Mouse (Mus musculus): ENCODE data around the gene Gcnt1. TPM values are rescaled to one million over a fixed set of nuclear protein-coding genes. Genes with fewer than 3 reads are reported as not detected.

Gene Gcnt1
- polyA plus RNA-seq, 1 experiment: 9.3 TPM

GRCm38 (mm10) chr19:17334644-17335333 is 37.9 kb downstream of the Gcnt1 start:
- Histone ChIP-seq H3K27ac (ENCODE audit: insufficient read depth, low read length) (peak overlapping the region; percentile 56), H3K4me1 (ENCODE audit: control insufficient read depth, insufficient read depth, insufficient read length) (peaks cover 16% of the 10 kb centered on the region; the same call in 1 of the 2 replicates), H3K27me3 (ENCODE audit: control insufficient read depth, insufficient read depth, low read length) (no peaks in the 10 kb centered on the region), H3K4me3 (ENCODE audit: extremely low read depth, insufficient read depth, insufficient read length) (no peak overlapping the region), H3K36me3 (ENCODE audit: control insufficient read depth, insufficient read depth, low read length) (peaks cover 21% of the 10 kb centered on the region)
- WGBS: 68% methylated on average over 12 of the region's 12 CpGs
- no peak for TF ChIP-seq CTCF (IDR thresholded peaks at IDR 0.05; ENCODE audit: extremely low read depth, insufficient read depth, insufficient read length, insufficient replicate concordance)
- no peak for TF ChIP-seq POLR2A (IDR thresholded peaks at IDR 0.05; ENCODE audit: low read depth, low read length)
- no peak for DNase-seq (ENCODE audit: low read depth in 1 of 2, low spot score in 2 of 2)

- DNase-seq (ENCODE audit: low read depth in 1 of 2, low spot score in 2 of 2): no peak
- no peak overlapping the region for H3K4me3 ChIP-seq (ENCODE audit: extremely low read depth, insufficient read depth, insufficient read length)
- WGBS: 93% methylated on average over 7 of the region's 7 CpGs
- peaks cover 8% of the 10 kb centered on the region; the same call in 1 of the 2 replicates for H3K4me1 ChIP-seq (ENCODE audit: control insufficient read depth, insufficient read depth, insufficient read length)
- no peak overlapping the region for H3K27ac ChIP-seq (ENCODE audit: insufficient read depth, low read length)
- H3K36me3 ChIP-seq (ENCODE audit: control insufficient read depth, insufficient read depth, low read length): peaks cover 32% of the 10 kb centered on the region
- H3K27me3 ChIP-seq (ENCODE audit: control insufficient read depth, insufficient read depth, low read length): no peaks in the 10 kb centered on the region
- TF ChIP-seq POLR2A (IDR thresholded peaks at IDR 0.05; ENCODE audit: low read depth, low read length) (no peak), CTCF (IDR thresholded peaks at IDR 0.05; ENCODE audit: extremely low read depth, insufficient read depth, insufficient read length, insufficient replicate concordance) (no peak)
These were observed 39.6 kb downstream of the Gcnt1 start for GRCm38 (mm10) chr19:17333043-17333442.

GRCm38 (mm10) chr19:17328916-17329315 is 43.7 kb downstream of the Gcnt1 start:
- Histone ChIP-seq H3K27ac (ENCODE audit: insufficient read depth, low read length) (no peak overlapping the region), H3K4me1 (ENCODE audit: control insufficient read depth, insufficient read depth, insufficient read length) (no peaks in the 10 kb centered on the region; the same call in 1 of the 2 replicates), H3K27me3 (ENCODE audit: control insufficient read depth, insufficient read depth, low read length) (no peaks in the 10 kb centered on the region), H3K36me3 (ENCODE audit: control insufficient read depth, insufficient read depth, low read length) (peaks cover 28% of the 10 kb centered on the region), H3K4me3 (ENCODE audit: extremely low read depth, insufficient read depth, insufficient read length) (no peak overlapping the region)
- no peak for DNase-seq (ENCODE audit: low read depth in 1 of 2, low spot score in 2 of 2)
- TF ChIP-seq CTCF (IDR thresholded peaks at IDR 0.05; ENCODE audit: extremely low read depth, insufficient read depth, insufficient read length, insufficient replicate concordance) (no peak), POLR2A (IDR thresholded peaks at IDR 0.05; ENCODE audit: low read depth, low read length) (no peak)
- WGBS: 95% methylated on average over 10 of the region's 10 CpGs

DNA sequence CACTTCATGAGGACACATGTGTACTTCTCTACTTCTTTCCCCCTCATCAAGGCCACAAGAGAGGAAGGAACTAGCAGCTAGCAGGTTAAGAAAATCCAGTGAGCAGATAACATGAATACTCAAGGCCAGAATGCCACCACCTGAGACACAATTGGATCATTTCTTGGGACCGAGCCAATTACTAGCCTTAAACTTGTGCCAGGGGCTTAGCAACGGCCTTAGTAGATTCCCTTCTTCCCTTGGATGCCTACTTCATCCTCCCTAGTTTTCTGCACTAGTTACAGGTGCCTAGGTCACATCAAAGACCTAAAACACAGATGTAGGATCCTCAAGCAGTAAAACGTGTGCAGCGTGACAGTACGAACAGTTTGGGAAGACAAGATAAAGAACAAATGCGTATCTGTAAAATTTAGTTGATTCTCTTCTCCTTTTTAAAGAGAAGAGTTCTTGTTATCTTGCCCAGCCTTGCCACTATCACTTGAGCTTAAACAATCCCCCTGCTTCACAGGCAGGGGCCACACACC is 44.7 kb downstream of the Gcnt1 start:
- no peaks in the 10 kb centered on the region for H3K27me3 ChIP-seq (ENCODE audit: control insufficient read depth, insufficient read depth, low read length)
- TF ChIP-seq POLR2A (IDR thresholded peaks at IDR 0.05; ENCODE audit: low read depth, low read length): no peak
- TF ChIP-seq CTCF (IDR thresholded peaks at IDR 0.05; ENCODE audit: extremely low read depth, insufficient read depth, insufficient read length, insufficient replicate concordance): no peak
- no peak for DNase-seq (ENCODE audit: low read depth in 1 of 2, low spot score in 2 of 2)
- H3K27ac ChIP-seq (ENCODE audit: insufficient read depth, low read length): no peak overlapping the region
- H3K36me3 ChIP-seq (ENCODE audit: control insufficient read depth, insufficient read depth, low read length): peaks cover 26% of the 10 kb centered on the region
- WGBS: 73% methylated on average over 6 of the region's 6 CpGs
- H3K4me3 ChIP-seq (ENCODE audit: extremely low read depth, insufficient read depth, insufficient read length): no peak overlapping the region
- no peaks in the 10 kb centered on the region; the same call in 1 of the 2 replicates for H3K4me1 ChIP-seq (ENCODE audit: control insufficient read depth, insufficient read depth, insufficient read length)

GRCm38 (mm10) chr19:17323689-17324241 is 48.9 kb downstream of the Gcnt1 start:
- TF ChIP-seq CTCF (IDR thresholded peaks at IDR 0.05; ENCODE audit: extremely low read depth, insufficient read depth, insufficient read length, insufficient replicate concordance): no peak
- TF ChIP-seq POLR2A (IDR thresholded peaks at IDR 0.05; ENCODE audit: low read depth, low read length): no peak
- Histone ChIP-seq H3K36me3 (ENCODE audit: control insufficient read depth, insufficient read depth, low read length) (peaks cover 4% of the 10 kb centered on the region; the same call in 1 of the 2 replicates), H3K4me1 (ENCODE audit: control insufficient read depth, insufficient read depth, insufficient read length) (peaks cover 20% of the 10 kb centered on the region), H3K27me3 (ENCODE audit: control insufficient read depth, insufficient read depth, low read length) (no peaks in the 10 kb centered on the region), H3K27ac (ENCODE audit: insufficient read depth, low read length) (peak overlapping the region; percentile 57; the same call in 1 of the 2 replicates), H3K4me3 (ENCODE audit: extremely low read depth, insufficient read depth, insufficient read length) (no peak overlapping the region)
- 81% methylated on average over 5 of the region's 5 CpGs for WGBS
- DNase-seq (ENCODE audit: low read depth in 1 of 2, low spot score in 2 of 2): no peak

DNA sequence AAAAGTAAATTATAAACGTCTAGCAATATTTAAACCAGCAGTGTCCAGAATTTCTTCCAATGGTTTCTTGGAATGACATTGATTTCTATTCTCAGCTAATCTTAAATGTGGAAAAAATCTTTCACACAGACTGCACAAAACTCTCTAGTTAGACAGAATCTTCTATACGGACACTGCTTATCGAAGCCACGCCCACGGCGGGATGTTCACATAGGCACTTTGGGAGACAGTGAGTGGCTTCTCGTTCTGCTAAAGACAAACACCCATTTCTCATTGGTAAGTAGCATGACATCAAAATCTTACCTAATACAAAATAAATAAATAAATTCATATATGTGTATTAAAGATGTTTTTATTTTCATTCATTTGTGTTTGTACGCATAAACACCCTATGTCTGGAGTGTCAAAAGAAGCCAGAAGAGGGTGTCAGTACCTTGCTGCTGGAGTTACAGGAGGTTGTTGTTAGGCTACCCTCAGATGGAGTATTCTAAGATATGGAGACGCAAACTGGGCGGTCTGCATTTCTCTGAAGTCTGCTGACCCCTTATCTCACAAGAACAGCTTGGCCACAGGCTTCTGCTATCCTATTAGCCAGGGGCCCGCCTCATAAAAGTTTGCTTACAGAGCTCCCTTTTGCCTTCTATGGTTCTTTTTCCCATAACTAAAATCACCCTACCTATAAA is 49.5 kb downstream of the Gcnt1 start:
- H3K27ac ChIP-seq (ENCODE audit: insufficient read depth, low read length): 0 out of 2 replicates have a peak overlapping the region, but pooled peaks have one; percentile 57
- peaks cover 2% of the 10 kb centered on the region; the same call in 1 of the 2 replicates for H3K36me3 ChIP-seq (ENCODE audit: control insufficient read depth, insufficient read depth, low read length)
- TF ChIP-seq CTCF (IDR thresholded peaks at IDR 0.05; ENCODE audit: extremely low read depth, insufficient read depth, insufficient read length, insufficient replicate concordance): no peak
- TF ChIP-seq POLR2A (IDR thresholded peaks at IDR 0.05; ENCODE audit: low read depth, low read length): no peak
- no peak overlapping the region for H3K4me3 ChIP-seq (ENCODE audit: extremely low read depth, insufficient read depth, insufficient read length)
- 86% methylated on average over 11 of the region's 11 CpGs for WGBS
- no peaks in the 10 kb centered on the region for H3K27me3 ChIP-seq (ENCODE audit: control insufficient read depth, insufficient read depth, low read length)
- peaks cover 21% of the 10 kb centered on the region for H3K4me1 ChIP-seq (ENCODE audit: control insufficient read depth, insufficient read depth, insufficient read length)
- no peak for DNase-seq (ENCODE audit: low read depth in 1 of 2, low spot score in 2 of 2)
